Mouse (Mus musculus) embryo, embryonic 11.5 days (tissue): ENCODE results near the gene Prdx6b.

Source experiments
- DNase-seq: peaks from one replicate; pipeline ENCODE4 v3.0.0-alpha.2; 2012; ENCODE audit warnings: low read depth, low spot score

The Prdx6b gene

GRCm38 (mm10) chr2:80325779-80326178, 33.5 kb downstream of the Prdx6b start:
- DNase-seq, result no peak

GRCm38 (mm10) chr2:80327272-80327671, 35.0 kb downstream of the Prdx6b start:
- DNase-seq, result no peak

- DNase-seq, result no peak
Measured at GRCm38 (mm10) chr2:80328961-80329653, 36.8 kb downstream of the Prdx6b start.

- no peak for DNase-seq
Measured at GRCm38 (mm10) chr2:80340537-80340936, 48.3 kb downstream of the Prdx6b start.
